Comparison of ENCODE assay signal across 8 mouse cellular contexts in the genomic region with DNA sequence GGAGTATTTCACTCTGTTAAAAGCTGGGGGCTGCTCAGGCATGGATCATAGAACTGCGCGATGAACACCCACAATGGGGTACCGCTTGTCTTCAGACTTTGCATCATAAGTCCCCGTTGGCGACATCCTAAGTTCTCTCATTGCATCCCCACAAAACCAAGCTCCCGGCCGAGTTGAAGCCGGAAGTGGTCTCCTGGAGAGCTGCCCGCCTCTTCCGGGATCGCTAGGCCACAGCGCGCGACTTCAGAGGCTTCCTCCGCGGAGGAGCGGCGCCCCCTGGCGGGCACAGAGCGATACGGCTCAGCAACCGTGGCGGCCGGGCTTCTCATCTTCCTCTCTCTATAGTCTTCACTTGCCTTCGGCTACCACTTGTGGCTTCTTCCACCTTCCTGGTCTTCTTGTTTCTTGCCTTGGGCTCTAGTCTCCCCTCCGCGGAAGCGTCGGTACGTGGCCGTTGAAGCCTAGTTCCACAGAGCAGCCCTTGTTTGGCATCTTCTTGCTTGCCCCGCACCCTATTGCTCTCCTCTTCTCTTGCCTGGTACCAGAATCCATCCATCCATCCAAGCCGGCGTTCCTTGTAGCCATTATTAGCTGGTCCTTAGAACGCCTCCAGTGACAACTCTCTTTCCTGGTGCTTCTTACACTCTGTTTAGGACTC. TPM values are rescaled to one million over a fixed set of nuclear protein-coding genes. Genes with fewer than 3 reads are reported as not detected.
A peak's percentile ranks its signal among the peaks of the same experiment; 100 is the strongest.
DNase-seq lines count a peak whose midpoint lies in the region; ATAC-seq lines count a peak whose summit lies in the region.

No protein-coding gene starts in this region.

- peak overlapping the region; percentile 56 for H3K9ac ChIP-seq in intestine, embryonic 14.5 days (ENCODE audit: low read length)

- H3K4me2 ChIP-seq in intestine, embryonic 14.5 days (ENCODE audit: low read length) = peak overlapping the region; percentile 68

- DNase-seq in adipocyte (ENCODE audit: low spot score) = peak; percentile 86
- peak; percentile 94 for DNase-seq in embryo, embryonic 10 days (ENCODE audit: low spot score)
- DNase-seq in gastrocnemius, postnatal 14 days = peak; percentile 93
- DNase-seq in intestine, embryonic 14.5 days (ENCODE audit: low spot score) = peak; percentile 96
- DNase-seq in left cerebral cortex, postnatal 25 days (ENCODE audit: low spot score in 2 of 2) = peak; percentile 92
- peak; percentile 94 for DNase-seq in mesoderm, embryonic 11.5 days (ENCODE audit: low read depth, low spot score)
- DNase-seq in right cerebral cortex, postnatal 25 days = peak; percentile 88
- DNase-seq in urinary bladder, postnatal 36 days (ENCODE audit: low spot score in 2 of 2) = peak; percentile 85 to 89

- peaks cover 7% of the 10 kb centered on the region for H3K4me1 ChIP-seq in intestine, embryonic 14.5 days (replicated peaks; ENCODE audit: control insufficient read depth, insufficient read depth, low read length)

- H3K9me3 ChIP-seq in intestine, embryonic 14.5 days (ENCODE audit: control insufficient read depth, low read length) = no peaks in the 10 kb centered on the region

- intact Hi-C loops in gastrocnemius, postnatal 14 days (cut with DNase I; ENCODE audit: low total_unique reads) = loop anchor here (2.0 kb wide), 1 partner anchor 42 kb away; no protein-coding TSS in a partner anchor
- intact Hi-C loops in left cerebral cortex, postnatal 25 days (cut with DNase I) = loop anchor here (1.0 to 5.0 kb wide), 4 partner anchors 18 to 93 kb away; no protein-coding TSS in a partner anchor

- WGBS in intestine, embryonic 14.5 days = 5% methylated on average over 35 of the region's 35 CpGs

- peak overlapping the region; percentile 40 for H3K4me3 ChIP-seq in intestine, embryonic 14.5 days (ENCODE audit: low read depth, low read length)

- peak; percentile 64 for ATAC-seq in intestine, embryonic 14.5 days (replicated peaks; ENCODE audit: low FRiP score, low TSS enrichment, low read depth)

- H3K27me3 ChIP-seq in intestine, embryonic 14.5 days (replicated peaks; ENCODE audit: control insufficient read depth, insufficient read depth, low read length) = no peaks in the 10 kb centered on the region

- H3K27ac ChIP-seq in intestine, embryonic 14.5 days (ENCODE audit: low read depth) = no peak overlapping the region

- H3K36me3 ChIP-seq in intestine, embryonic 14.5 days (ENCODE audit: control insufficient read depth, insufficient read depth, low read length) = no peaks in the 10 kb centered on the region

RNA-seq across cellular contexts. Expression of gene Gnai2, which starts 9.5 kb away (rescaled TPM):
- 100 to 1,000 TPM; 139 to 152 TPM for total RNA-seq in gastrocnemius, postnatal 14 days (2021)
- 336 and 349 TPM in 2 replicates for polyA plus RNA-seq in intestine, embryonic 14.5 days (2014; fragmentation: Nextera tagmentation; extraction: Ambion mirVana)
- total RNA-seq in left cerebral cortex, postnatal 25 days (2021) = 100 to 1,000 TPM; 214 to 221 TPM

RNA-seq across cellular contexts. Expression of gene Slc38a3, which starts 24.7 kb away (rescaled TPM):
- 10 to 100 TPM; 29.8 to 57.1 TPM for total RNA-seq in gastrocnemius, postnatal 14 days (2021)
- 2.2 and 9.3 TPM in 2 replicates for polyA plus RNA-seq in intestine, embryonic 14.5 days (2014; fragmentation: Nextera tagmentation; extraction: Ambion mirVana)
- 10 to 100 TPM; 69.9 to 81.4 TPM for total RNA-seq in left cerebral cortex, postnatal 25 days (2021)

RNA-seq across cellular contexts. Expression of gene Gnat1, which starts 34.9 kb away (rescaled TPM):
- not detected for total RNA-seq in gastrocnemius, postnatal 14 days (2021)
- polyA plus RNA-seq in intestine, embryonic 14.5 days (2014; fragmentation: Nextera tagmentation; extraction: Ambion mirVana) = 1.7 and 2.6 TPM in 2 replicates
- total RNA-seq in left cerebral cortex, postnatal 25 days (2021) = under 1 TPM; 0.18 to 0.21 TPM

RNA-seq across cellular contexts. Expression of gene Sema3b, which starts 35.6 kb away (rescaled TPM):
- 10 to 100 TPM; 27.6 to 35.2 TPM for total RNA-seq in gastrocnemius, postnatal 14 days (2021)
- polyA plus RNA-seq in intestine, embryonic 14.5 days (2014; fragmentation: Nextera tagmentation; extraction: Ambion mirVana) = 16.5 and 18.3 TPM in 2 replicates
- 1 to 10 TPM; 3.4 to 3.5 TPM for total RNA-seq in left cerebral cortex, postnatal 25 days (2021)

RNA-seq across cellular contexts. Expression of gene Ifrd2, which starts 57.2 kb away (rescaled TPM):
- 10 to 100 TPM; 33.5 to 42.7 TPM for total RNA-seq in gastrocnemius, postnatal 14 days (2021)
- polyA plus RNA-seq in intestine, embryonic 14.5 days (2014; fragmentation: Nextera tagmentation; extraction: Ambion mirVana) = 77.4 and 79.5 TPM in 2 replicates
- total RNA-seq in left cerebral cortex, postnatal 25 days (2021) = 10 to 100 TPM; 11.1 to 13.3 TPM
